Mouse (Mus musculus) spleen, adult 18-20 months (tissue): ENCODE data around the gene Umod.
A peak's percentile ranks its signal among the peaks of the same experiment; 100 is the strongest.

Experiments used
- DNase-seq, 2 experiments: peaks; one replicate each; pipeline ENCODE4 v3.0.0; 2022; ENCODE audit warnings: mixed read lengths in 2 of 2

The Umod gene

DNA sequence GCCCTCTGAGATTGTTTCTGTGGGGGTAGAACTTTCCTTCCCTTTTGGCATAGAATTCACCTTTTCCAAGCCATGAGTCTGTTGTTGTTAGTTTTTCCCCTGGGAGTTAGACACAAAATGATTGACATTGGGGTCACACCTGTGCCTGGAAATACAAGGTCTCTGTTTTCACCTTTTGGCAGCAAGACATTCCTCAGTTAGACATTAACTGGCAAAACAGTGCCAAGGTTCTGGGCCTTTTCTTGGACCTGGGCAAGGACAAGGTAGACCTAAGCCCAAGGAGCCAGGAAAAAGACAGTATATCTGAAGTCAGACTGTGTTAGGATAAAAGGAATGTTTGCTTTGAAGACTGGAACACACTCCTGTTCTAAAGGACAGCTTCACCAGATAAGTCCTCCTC is at the start of gene Umod:
TSS of gene Umod (minus strand) at position 27 of the 400 bp plus-strand sequence.
- no peak for DNase-seq

DNA sequence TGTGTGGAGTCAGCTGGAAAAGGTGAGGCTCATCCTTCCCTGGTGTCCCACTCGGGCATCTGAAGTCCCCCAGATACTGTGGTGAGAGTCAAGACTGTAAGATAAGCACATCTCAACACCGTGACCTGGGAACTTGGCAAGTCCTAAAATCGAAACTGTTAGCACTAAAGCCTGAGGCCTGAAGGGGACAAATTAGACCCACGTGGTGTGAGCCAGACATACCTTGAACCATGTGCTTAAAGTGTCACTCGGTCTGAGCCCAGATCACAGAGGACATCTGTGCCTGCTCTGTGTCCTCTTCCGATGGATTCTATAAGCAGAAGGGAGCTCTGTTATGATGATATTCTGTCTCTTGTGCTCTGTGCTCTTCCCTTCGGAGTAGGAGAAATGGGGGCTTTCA is 49.5 kb upstream of the Umod start:
- DNase-seq = no peak

DNA sequence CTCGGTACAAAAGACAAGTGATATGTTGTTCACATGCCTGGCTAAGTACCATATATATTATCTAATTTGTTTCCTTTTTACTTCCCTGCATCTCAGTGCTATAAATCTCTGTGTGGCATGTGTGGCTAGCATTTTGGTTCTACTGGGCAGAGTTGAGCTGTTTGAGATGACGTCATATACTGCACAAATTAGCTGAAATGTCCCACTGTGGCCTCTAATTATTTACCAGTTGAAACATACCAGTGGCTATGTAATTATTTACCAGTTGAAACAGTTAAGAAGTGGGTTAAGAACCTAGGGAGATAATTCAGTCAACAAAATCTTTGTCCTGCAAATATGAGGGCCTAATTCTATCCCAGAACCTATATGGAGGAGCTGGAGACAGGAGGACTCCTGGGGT is 48.5 kb upstream of the Umod start:
- no peak for DNase-seq

DNA sequence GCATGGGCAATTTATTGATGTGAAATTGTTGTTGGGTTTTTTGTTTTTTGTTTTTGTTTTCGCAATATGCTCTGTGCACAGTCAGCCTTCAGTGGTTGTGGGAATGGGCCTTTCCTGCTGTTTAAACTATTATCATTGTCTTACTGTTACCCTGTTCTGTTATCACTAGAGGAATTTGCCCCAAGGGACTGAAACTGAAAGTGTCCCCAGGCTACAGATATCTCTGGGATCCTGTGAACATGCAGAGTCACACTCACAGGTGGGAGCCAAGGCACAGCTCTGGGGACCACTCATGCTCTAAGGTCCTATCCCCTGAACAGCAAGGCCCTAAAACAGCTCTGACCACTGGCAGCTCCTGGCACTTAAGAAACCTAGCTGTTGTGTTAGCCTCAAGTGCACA is 48.1 kb upstream of the Umod start:
- DNase-seq = no peak

DNA sequence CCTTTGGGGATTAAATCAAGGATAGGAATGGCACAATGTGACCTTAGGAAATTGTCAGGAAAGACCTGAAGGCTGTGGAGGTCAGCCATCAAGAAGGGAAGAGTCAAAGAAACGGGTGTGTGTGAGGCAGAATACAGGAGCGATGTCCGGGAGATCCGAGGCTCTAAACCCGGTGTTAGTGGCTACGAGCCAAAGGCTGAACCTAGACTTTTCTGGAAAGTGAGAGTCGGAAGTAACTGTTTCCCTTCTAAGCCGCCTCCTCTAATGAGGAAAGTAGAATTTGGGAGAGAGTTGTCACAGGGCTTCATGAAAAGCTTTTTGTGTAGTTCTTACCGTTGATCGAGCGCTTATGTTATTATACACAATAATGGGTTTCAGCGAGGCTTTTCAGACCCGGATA is 47.4 kb upstream of the Umod start:
- no peak for DNase-seq

DNA sequence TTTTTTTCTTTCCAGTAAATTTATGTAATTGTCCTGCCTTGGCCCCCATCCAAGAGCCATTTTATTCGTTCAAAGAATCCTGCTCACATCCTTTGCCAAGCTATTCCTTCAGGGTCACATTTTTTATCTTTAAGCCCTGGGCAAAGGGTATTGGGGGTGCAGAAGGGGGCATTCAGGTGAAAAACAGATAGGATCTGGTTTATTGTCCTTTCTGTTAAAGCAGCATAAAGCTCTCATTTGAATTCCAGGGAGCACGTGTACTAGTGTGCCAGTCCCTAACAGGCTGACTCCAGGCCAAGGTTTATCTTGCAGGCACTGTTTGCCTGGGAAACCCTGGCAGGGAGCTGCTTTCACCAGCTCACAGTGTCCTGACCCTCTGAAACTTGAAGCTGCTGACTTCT is 46.8 kb upstream of the Umod start:
- no peak for DNase-seq

DNA sequence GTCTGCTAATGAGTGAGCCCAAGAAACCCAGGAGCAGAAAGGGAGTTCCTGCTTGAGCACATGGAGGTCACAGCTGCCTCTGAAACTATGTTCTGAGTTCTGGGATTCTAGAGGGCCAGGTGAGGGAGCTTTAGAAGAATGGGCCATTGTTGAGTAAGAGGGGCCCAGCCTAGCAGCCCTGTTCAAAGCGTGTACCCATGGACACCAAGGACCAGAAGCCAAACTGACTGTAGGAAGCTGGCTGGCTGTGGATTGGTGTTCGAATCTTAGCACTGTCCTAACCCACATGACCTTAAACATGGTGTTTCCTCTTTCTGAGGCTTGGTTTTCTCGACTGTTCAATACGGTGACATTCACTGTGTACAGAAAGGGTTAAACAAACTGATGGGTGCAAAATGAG is 44.3 kb upstream of the Umod start, which contains the start of gene Pdilt:
TSS of gene Pdilt (minus strand) at position 101 of the 400 bp plus-strand sequence.
- DNase-seq = no peak

DNA sequence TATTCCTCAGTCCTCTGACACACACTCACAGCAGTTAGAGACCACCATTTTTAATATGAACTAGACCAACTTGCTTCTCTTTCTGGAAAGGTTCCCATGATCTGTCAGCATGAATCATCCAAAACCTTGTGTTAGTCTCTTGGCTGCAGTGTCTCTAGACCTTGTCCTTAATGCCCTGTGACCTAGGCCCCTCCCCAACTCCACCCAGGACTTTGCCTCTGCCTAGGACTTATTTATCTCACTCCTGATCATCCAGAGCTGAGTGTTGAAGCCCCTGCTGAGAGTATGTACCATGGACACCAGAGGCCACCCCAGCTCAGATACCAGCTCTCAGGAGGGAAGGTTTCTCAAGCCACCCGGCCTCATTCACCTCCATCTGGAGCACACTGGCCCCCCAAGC is 43.3 kb upstream of the Umod start:
- no peak for DNase-seq

DNA sequence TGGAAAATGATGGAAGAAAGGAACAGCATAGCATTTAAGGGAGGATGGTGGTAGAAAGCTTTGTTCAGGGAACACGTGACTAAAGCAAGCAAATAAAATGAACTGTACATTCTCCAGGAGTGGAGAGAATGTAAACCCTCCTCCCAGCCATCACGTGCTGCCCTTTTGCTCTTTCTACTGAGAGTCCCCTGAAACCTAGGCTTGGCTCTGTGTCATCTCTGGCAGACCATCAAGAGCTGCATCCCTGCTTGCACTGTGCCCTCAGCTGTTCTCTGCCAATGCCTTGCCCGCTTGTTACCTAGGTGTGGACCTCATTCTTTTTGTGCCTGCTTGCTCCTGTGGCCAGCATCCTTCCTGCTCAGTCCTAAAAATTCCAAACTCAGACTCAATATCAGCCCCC is 42.7 kb upstream of the Umod start:
- no peak for DNase-seq

DNA sequence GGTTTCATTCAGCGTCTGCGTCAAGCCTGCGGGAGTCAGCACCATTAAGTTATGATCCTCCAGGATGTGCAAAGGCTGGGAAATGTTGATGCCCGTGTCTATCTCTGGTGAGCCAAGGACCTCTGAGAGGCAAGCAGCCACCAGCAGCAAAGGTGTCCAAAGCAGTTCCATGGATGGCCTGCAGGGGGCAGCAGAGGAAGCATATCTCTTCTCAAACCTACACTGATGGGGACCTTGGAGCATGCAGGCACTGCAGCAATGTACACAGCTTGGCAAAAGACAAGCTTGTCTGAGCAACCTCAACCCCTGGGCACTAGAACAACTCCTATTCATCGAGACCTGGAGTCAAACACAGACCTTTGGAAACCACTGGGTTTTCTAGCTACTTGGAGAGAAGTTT is 40.6 kb upstream of the Umod start:
- DNase-seq = peak in 1 of 2 experiments; percentile 32

DNA sequence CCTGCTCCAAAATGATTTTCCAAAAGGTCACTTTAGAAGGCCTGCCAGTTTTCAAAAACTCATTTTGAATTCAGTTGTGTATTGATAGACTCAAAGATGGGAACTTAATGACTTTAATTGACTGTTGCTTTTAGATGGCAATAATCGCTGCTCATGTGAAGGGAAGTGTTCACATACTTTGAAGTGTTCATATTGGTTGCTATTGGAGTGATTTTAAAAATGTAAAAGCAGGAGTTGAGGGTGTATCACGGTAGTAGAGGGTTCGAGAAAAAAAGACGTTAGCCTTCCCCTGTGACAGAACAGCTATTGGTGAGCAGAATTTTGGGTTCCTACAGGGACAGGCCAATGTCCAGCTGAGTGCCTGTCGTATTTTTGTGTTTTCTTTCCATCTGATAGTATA is 40.1 kb upstream of the Umod start, which contains the start of gene Acsm5:
TSS of gene Acsm5 (plus strand) at position 301 of the 400 bp plus-strand sequence.
- DNase-seq = no peak

DNA sequence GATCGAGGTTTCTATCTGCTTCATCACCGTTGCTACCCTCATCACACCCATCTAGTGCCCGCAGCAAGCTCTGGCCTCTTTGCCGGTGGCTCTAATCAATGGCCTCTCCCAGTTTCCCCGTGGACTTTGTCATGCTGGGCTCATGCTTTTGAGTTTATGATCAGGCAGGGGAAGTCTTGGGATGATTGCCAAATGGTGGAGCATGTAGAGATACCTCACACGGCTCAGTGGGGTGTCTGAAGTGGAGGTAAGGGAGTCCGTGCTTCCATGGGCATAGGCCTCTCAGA is 37.1 kb upstream of the Umod start:
- no peak for DNase-seq

DNA sequence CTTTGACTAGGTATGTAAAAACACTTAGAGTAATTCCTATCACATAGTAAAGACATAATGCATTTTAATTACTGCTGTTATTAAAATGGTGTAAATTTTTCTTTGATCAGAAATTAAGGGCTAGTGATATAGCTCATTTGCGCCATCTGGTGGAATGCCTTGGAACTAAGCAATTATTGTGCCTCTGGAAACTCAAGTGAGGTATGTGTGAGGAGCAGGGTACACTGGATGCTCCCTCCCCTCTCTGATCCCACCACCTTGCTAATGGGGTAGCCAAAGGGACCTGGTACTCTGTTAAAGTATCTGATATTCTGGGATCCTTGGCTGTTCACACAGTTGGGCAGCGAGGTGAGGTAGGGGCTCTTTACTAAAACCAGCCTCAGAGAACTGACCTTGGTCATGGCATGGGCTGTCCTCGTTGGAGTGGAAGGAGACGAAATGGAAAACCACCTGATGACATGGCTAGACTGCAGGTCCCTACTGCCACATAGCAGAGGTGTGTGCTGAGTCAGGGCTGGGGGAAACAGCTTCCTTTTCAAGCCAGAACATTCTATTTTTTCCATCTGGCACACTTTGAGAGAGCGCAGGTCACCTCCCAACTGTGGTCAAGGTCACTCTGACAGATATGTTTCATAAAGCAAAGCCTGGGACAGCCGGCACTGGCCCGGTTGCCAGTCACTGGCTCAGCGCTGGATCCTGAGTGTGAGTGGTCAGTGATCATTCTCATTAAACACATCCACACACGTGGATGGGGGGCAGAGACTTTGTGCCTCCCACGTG is 36.6 kb upstream of the Umod start:
- DNase-seq = peak in 1 of 2 experiments; percentile 22

DNA sequence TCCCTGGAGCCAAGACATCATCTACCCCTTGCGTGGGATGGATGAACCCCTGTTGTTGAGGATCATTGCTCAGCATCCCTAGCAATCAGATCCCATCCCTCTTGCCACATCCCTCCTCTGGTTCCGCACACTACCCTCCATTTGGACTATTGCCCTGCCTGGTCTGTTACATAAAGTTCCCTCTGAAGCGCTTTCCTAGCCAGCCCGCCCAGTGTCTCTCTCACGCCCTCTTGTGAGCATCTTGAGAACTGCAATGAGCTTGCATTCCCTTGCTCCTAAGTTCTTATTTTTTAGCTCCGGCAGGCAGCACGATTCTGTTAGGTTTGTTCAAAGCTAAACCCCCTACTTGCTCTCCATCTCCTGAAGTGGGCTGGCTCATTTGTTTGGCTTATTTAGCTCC is 34.0 kb upstream of the Umod start:
- DNase-seq = no peak

DNA sequence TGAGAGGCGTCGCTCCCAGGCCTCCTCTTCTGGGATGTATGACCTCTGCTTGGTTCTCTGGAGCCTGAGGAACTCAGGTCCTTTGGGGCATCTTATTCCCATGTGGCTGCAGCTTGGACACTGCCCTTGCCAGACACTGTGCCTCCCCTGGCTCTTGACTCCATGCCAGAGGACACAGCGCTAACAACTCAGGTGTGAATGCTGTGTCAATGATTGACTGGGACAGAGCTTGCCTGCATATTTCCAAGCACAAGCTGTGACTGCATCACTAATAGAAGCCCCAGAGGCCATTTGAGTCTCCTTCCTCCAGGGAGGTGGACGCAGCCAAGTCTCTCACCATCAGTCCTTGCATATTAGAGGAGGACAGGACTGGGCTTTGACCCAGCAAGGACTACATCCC is 32.1 kb upstream of the Umod start:
- no peak for DNase-seq

DNA sequence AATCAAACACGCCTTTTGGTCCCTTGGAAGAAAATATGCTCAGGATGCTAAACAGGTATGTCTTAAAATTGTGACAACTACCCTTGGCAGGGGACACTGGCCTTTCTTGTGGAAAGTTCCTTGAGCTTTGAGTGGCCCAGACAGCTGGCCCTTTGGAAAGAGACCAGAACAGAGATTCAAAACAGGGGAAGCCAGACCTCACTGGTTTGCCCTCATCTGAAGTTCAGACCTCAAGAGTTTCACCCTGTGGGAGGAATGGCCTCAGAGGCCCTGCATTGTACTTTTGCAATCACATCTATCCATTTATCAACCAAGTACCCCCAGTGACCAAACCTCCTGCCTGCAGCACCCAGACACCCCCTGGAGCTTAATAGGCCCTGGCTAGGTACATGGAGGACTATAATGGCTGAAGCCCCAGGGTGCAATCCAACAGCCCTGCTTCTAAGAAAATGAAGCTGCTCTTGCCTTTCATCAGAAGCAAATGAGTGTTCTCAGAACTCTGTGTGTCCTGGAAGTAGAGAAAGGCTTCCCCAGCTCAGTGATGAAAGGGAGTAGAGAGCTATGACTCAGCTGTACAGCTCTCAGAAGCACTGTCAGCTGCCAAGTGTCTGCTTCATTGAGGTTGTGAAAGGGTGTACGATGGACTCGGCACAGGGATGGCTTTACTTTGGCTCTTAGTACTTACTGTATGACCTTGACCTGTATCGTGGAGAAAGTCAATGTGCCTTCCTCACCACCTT is 11.1 kb upstream of the Umod start:
- DNase-seq = no peak

DNA sequence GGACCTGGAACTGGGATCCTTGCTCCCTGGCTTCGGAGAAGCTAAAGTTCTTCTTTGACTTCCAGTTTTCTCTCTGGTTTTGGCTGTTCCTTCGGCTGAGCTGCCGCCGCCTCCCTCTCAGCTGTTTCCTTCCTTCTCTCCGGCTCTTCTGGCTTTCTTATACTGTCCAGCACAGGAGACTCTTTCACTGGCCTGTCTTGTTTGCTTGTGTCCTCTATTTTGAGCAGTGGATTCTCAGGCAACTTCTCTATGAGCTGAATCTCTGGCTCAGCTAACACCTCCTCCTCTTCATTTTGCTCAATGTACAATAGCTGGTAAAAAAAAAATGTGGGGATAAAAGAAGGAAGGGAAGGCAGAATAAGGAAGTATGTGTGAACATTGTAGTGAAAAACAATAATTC is 7.6 kb upstream of the Umod start:
- no peak for DNase-seq

DNA sequence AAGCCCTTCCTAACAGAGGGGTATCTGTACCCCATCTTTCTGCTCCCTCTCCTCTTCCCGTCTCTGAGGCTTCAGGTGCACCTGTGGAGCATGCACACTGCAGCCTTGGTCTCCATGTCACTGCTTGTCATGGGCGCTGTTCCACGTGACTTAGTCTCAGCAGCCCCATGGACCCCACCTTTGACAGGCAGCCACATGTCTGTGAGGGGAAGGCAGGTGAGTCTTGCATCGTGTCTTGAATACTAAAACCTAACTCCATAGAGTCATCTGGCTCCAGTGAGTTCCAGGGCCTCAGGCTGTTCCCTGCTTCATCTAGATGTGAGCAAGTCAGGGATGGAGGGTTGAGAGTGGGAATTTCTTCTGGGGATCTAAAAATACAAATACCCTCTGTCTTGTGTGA is 5.1 kb upstream of the Umod start:
- DNase-seq = no peak

DNA sequence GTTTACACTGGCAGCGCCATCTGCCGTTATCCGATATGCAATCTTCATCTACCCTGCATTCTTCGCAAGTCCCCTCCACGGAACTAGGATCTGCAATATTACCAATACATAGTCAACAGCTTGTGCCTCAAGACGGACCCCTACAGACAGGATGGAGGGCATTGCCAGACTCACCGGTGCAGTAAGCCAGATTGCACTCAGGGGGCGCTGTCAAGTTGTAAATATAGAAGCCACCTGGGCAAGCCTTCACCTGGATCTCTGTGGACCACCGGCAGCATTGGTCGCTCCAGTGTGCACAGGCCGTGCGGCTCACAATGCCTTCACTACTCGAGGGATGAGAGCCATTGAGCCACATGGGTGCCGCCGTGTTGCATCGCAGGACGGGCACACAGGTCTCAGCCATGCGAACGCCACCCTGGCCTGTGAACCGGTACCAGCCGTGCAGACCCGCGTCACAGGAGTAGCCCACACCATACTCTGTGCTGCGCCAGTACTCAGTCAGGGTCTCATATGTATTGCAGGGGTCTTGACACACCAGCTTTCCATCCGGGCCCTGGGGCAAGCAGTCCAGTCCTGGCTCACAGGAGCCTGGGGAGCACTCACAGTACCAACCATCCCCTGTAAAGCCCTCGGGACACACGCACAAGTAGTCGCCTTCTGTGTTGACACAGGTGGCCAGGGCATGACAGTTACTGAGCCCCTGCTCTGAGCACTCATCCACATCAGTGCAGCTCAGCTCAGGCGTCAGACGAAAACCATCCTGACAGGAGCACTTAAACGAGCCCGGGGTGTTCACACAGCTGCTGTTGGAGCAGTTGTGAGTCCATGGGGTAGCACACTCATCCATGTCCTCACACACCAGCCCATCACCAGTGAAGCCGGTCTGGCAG is 2.3 kb downstream of the Umod start:
- no peak for DNase-seq

DNA sequence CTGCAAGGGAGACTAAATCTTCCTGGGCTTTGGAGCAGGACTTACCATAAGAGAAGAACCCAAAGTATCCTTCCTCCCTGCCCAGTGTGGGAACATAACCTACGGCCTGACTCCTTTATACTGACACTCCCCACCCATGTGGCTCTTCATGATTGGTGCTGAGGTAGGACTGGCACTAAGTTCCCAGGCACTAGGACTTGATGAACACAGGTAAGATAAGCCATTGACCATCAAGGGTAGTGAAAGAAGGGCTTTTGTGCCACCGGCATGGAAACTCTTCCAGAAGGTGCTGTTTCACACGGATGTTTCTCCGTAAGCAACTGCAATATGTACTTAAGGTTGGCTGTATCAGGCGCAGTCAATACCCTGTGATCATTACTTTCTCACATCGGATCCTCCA is 19.9 kb downstream of the Umod start, which contains the start of gene Gp2:
TSS of gene Gp2 (minus strand) at position 101 of the 400 bp plus-strand sequence.
- DNase-seq = no peak

DNA sequence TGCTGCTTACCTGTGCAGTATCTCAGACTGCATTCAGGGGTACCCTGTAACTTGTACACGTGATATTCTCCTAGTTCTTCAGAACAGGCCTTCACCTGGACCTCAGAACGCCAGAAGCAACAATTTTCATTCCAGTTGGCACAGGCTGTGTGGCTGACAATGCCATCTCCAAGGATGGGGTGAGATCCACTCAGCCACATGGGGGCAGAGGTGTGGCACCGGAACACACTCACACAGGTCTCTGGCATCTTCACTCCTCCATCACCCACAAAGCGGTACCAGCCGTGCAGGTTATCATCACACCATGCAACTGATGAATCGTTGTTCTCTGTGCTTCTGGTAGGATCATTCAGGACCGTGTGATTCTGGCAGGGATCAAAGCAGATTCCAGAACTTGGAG is 24.9 kb downstream of the Umod start:
- DNase-seq = no peak

DNA sequence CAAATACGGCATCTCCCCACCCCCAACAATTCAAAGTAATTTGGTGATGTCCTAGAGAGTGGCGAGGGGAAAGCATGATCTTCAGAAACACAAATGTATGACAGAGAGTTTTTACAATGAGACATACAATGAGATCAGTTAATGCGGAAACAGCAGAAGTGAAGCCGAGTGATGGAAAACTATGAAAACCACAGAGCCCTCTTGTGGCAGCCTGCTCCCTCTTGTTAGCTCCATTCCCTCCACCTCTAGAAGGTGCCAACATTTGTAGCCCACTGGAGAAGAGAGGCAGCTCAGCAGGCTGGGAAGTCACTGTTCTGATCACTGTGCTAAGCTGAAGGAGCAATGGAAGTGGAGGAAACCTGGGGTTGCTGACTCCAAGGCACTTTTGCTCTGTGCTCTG is 35.2 kb downstream of the Umod start:
- no peak for DNase-seq

DNA sequence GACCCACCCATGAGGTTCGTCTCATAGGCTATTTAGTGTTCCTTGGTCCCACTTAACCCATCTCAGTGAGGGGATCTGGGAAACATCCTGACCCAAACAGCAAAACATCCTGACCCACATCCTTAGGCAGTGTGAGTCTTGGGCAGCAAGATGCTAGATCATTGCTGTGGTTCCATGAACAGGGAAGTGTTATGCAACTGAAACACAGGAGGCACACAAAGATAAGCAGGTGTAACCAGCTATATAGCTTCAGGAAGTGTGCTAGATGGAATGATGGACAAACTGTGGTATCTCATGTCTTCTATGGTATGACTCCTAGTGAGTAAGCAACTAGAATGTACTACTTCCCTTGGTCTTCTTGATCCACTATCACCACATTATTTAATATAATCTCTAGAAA is 37.1 kb downstream of the Umod start:
- DNase-seq = no peak
